Mouse (Mus musculus) G1E (cell line): ENCODE results near the gene Apol7c.
"Not testable (repeated sequence)": the region's sequence is repeated elsewhere in the genome, so short reads cannot be mapped to it uniquely, and the experiment has no call there.

Experiments used
- CTCF ChIP-seq: IDR thresholded peaks from 2 replicates; pipeline ENCODE4 v1.5.1; 2012; ENCODE audit warnings: low read depth, low read length, inconsistent platforms, mixed read lengths
- GATA1 ChIP-seq: IDR thresholded peaks from 2 replicates; pipeline ENCODE4 v1.6.1; 2012; ENCODE audit warnings: borderline replicate concordance, low read length, inconsistent platforms, mixed read lengths
- POLR2AphosphoS5 ChIP-seq: IDR thresholded peaks from 2 replicates; pipeline ENCODE4 v1.6.1; 2012; ENCODE audit warnings: low read depth, low read length, inconsistent platforms; ENCODE audit not compliant: insufficient replicate concordance
- TAL1 ChIP-seq: conservative IDR thresholded peaks from 2 replicates; pipeline ENCODE4 v1.6.1; 2012; ENCODE audit warnings: low read depth, low read length, inconsistent platforms, mixed read lengths

DNA sequence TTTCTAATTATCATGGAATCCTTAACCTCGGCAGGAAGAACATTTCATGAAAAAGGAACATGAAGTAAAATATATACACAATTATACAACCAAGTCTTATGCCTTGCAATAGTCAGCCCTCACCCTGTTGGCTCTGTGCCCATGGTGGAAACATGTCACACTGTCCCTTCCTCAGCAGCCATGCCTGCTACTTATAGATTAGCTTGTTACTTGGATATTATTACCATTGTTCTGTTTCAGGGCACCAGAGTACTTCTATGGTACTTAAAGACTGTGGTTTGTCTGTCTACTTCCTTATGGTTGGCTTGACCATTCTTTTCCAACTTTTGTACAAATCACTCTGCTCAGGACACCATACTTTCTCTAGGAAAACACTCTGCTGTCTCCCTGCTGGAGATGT is 39.9 kb downstream of the Apol7c start:
- TF ChIP-seq GATA1, CTCF, TAL1, POLR2AphosphoS5: not testable (repeated sequence)
